Mouse (Mus musculus) heart, embryonic 14.5 days (tissue): Measurements from ENCODE around the gene Plekhd1. TPM values are rescaled to one million over a fixed set of nuclear protein-coding genes. Genes with fewer than 3 reads are reported as not detected.

Experiments used
- ATAC-seq: fragments of 200-750 bp; cut with Nextera tagmentation; 2 replicates; pipeline ENCODE4 v1.8.0; 2017; ENCODE audit warnings: low read depth, moderate TSS enrichment; ENCODE audit not compliant: insufficient number of reproducible peaks, insufficient read depth, low FRiP score
- H3K27ac ChIP-seq, 2 experiments: fragments of 200-500 bp in 1 of 2; fragments of 300-500 bp in 1 of 2; sonication (generic) in 1 of 2; replicated peaks in 1 of 2; 2 replicates each; pipeline ENCODE4 v1.5.1; 2012 to 2014; ENCODE audit warnings: low read depth in 2 of 2, low read length in 2 of 2, control low read depth in 1 of 2, mild to moderate bottlenecking in 1 of 2, mixed read lengths in 1 of 2; ENCODE audit not compliant: control insufficient read depth in 1 of 2, insufficient read depth in 1 of 2
- H3K27me3 ChIP-seq: fragments of 300-500 bp; sonication (generic); 2 replicates; pipeline ENCODE4 v1.6.1; 2014; ENCODE audit warnings: mild to moderate bottlenecking, low read length, control low read depth; ENCODE audit not compliant: control insufficient read depth, insufficient read depth
- H3K36me3 ChIP-seq: fragments of 300-500 bp; sonication (generic); 2 replicates; pipeline ENCODE4 v1.6.1; 2014; ENCODE audit warnings: mild to moderate bottlenecking, control low read depth, low read length, mixed read lengths; ENCODE audit not compliant: control insufficient read depth, insufficient read depth
- H3K4me1 ChIP-seq, 2 experiments: fragments of 200-500 bp in 1 of 2; fragments of 300-500 bp in 1 of 2; sonication (generic) in 1 of 2; 2 replicates each; pipeline ENCODE4 v1.6.1; 2012 to 2014; ENCODE audit warnings: low read length in 2 of 2, control low read depth in 1 of 2, mixed read lengths in 1 of 2; ENCODE audit not compliant: control insufficient read depth in 2 of 2, insufficient read depth in 2 of 2
- H3K4me2 ChIP-seq: fragments of 300-500 bp; sonication (generic); 2 replicates; pipeline ENCODE4 v1.6.1; 2014; ENCODE audit warnings: mild to moderate bottlenecking, low read length
- H3K4me3 ChIP-seq, 2 experiments: fragments of 200-500 bp in 1 of 2; fragments of 300-500 bp in 1 of 2; sonication (generic) in 1 of 2; 2 replicates each; pipeline ENCODE4 v1.5.1; 2012 to 2014; ENCODE audit warnings: low read length in 2 of 2, mild to moderate bottlenecking in 2 of 2, control low read depth in 1 of 2, low read depth in 1 of 2, moderate library complexity in 1 of 2; ENCODE audit not compliant: control insufficient read depth in 1 of 2, insufficient read depth in 1 of 2
- H3K9ac ChIP-seq: fragments of 300-500 bp; sonication (generic); 2 replicates; pipeline ENCODE4 v1.6.1; 2014; ENCODE audit warnings: mild to moderate bottlenecking, low read length
- H3K9me3 ChIP-seq: fragments of 300-500 bp; sonication (generic); 2 replicates; pipeline ENCODE4 v1.6.1; 2016; ENCODE audit warnings: low read length, control low read depth; ENCODE audit not compliant: control insufficient read depth
- WGBS: fragments of 180-500 bp; shearing (Covaris S2); extraction: QIAGEN DNeasy Blood & Tissue Kit; methylation state at CpG from one replicate; pipeline ENCODE4 v1.1.7; 2014; 5-methylcytosine and 5-hydroxymethylcytosine counted together
- polyA plus RNA-seq: library from polyadenylated mRNA; unstranded; fragments of >200 nt; fragmentation: Nextera tagmentation; extraction: Ambion mirVana; gene quantifications from 2 replicates; pipeline ENCODE4 v1.2.1, GENCODE M21; 2014

The Plekhd1 gene
- polyA plus RNA-seq, 1 experiment from 2014 or later = 0.53 TPM

DNA sequence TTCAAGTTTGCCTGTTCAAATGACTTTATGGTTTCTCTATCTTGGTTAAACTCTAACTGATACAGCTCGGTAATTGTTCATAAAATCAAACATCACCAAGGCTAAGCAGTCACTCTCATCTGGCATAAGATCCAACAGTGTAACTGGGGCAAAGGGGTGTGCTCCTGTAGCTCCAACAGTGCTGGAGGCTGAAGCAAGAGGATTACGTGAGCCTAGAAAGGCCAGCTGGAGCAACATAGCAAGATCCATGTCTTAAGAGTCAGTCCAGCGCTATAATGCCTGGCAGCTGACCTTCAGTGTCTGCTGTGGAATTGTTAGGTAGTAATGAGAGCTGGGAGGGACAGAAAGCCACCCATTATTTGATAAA, 37.7 kb upstream of the Plekhd1 start:
- H3K27ac ChIP-seq = no peak overlapping the region
- no peaks in the 10 kb centered on the region for H3K36me3 ChIP-seq
- H3K4me1 ChIP-seq = peaks cover 0 to 3% of the 10 kb centered on the region in 2 experiments; a peak in 1 of 4 replicates
- H3K4me3 ChIP-seq = no peak overlapping the region
- ATAC-seq = no peak
- WGBS = 87% methylated on average over 3 of the region's 3 CpGs
- H3K4me2 ChIP-seq = no peak overlapping the region
- no peaks in the 10 kb centered on the region for H3K27me3 ChIP-seq
- H3K9ac ChIP-seq = no peak overlapping the region
- H3K9me3 ChIP-seq = no peaks in the 10 kb centered on the region

DNA sequence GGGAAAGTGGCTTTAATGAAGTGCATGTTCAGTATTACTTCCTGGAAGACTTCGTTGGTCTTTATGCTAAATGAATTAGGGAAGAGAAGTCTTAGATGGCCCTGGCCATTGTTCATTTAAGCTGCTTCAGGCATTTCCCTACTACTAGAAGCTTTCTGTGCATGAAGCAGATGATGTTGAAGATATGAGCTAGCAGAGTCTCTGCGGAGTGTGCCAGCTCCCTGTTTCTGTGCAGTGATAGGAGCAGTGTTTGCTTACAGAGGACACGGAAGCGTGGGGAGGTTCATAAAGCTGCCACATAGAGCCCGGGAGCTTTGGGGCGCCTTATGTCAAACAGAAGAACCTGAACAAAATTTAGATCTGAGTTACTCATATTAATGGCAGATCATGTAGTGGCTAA, 33.7 kb upstream of the Plekhd1 start:
- 84% methylated on average over 6 of the region's 6 CpGs for WGBS
- Histone ChIP-seq H3K27ac (no peak overlapping the region), H3K4me1 (peaks cover 2 to 11% of the 10 kb centered on the region in 2 experiments; a peak in 2 of 4 replicates), H3K36me3 (peaks cover 14% of the 10 kb centered on the region), H3K9me3 (no peaks in the 10 kb centered on the region), H3K4me3 (no peak overlapping the region), H3K4me2 (no peak overlapping the region), H3K27me3 (no peaks in the 10 kb centered on the region), H3K9ac (no peak overlapping the region)
- ATAC-seq = no peak

DNA sequence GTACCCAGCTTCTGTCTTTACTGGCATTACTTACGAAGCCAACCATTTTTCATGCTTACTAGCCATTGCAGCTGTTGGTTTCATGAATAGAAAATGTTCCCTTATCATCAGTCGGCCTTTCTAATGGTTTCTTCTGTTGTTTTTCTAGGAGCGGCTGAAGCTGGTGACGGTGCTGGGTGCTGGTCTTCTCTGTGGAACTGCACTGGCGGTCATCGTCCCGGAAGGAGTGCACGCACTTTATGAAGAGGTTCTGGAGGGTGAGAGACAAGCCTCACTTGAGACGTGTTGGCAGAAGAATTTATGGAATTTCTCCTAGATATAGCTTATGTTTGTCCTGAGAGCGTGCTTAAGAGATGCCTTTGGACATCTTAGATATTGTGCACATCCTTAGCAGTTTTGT, 30.1 kb upstream of the Plekhd1 start:
- Histone ChIP-seq H3K9ac (no peak overlapping the region), H3K9me3 (no peaks in the 10 kb centered on the region), H3K27me3 (no peaks in the 10 kb centered on the region), H3K36me3 (peaks cover 37% of the 10 kb centered on the region), H3K4me3 (no peak overlapping the region), H3K4me1 (peaks cover 2 to 8% of the 10 kb centered on the region in 2 experiments; a peak in 1 of 4 replicates), H3K4me2 (no peak overlapping the region), H3K27ac (no peak overlapping the region)
- ATAC-seq = no peak
- WGBS = 56% methylated on average over 10 of the region's 10 CpGs

DNA sequence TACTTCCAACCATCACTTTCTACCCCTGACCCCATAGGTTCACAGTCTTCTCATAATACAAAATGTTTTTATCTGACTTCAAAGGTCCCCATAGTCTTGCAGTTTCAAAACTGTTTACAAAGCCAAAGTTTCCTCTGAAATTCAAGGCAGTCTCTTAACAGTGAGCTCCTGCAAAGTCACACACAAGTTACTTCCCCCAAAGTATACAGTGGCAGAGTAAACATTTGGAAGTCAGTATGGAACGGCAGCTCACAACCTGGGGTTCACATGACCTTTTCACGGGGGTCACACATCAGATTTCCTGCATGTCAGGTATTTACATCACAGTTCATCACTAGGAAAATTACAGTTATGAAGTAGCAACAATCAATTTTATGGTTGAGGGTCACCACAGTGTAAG, 28.5 kb upstream of the Plekhd1 start:
- Histone ChIP-seq H3K9me3 (no peaks in the 10 kb centered on the region), H3K4me3 (no peak overlapping the region), H3K4me1 (peaks cover 2 to 8% of the 10 kb centered on the region in 2 experiments; a peak in 1 of 4 replicates), H3K4me2 (no peak overlapping the region), H3K36me3 (peaks cover 51% of the 10 kb centered on the region), H3K9ac (no peak overlapping the region), H3K27ac (no peak overlapping the region), H3K27me3 (no peaks in the 10 kb centered on the region)
- 88% methylated on average over 2 of the region's 2 CpGs for WGBS
- no peak for ATAC-seq

DNA sequence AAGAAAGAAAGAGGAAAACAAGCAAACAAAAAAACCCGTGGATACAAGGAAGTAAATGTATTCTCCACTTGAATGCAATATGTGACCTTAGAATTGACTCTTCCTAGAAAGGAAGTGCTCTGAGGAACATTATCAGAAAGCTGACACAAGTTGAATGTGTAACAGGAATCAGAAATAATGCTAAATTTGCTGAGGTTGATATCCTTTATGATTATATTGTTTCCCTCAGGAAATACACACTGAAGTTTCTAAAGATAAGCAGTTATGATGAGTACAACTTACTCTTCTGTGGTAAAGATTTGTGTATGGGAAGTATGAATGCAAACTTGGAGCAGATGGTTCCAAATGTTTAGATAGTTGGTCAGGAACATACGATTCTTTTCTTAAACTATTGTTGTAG, 24.0 kb upstream of the Plekhd1 start:
- H3K9ac ChIP-seq = no peak overlapping the region
- H3K36me3 ChIP-seq = peaks cover 46% of the 10 kb centered on the region
- H3K4me3 ChIP-seq = no peak overlapping the region
- H3K4me1 ChIP-seq = no peaks in the 10 kb centered on the region
- no peak overlapping the region for H3K4me2 ChIP-seq
- H3K27me3 ChIP-seq = no peaks in the 10 kb centered on the region
- 72% methylated on average over 2 of the region's 2 CpGs for WGBS
- no peak overlapping the region for H3K27ac ChIP-seq
- no peak for ATAC-seq
- no peaks in the 10 kb centered on the region for H3K9me3 ChIP-seq

DNA sequence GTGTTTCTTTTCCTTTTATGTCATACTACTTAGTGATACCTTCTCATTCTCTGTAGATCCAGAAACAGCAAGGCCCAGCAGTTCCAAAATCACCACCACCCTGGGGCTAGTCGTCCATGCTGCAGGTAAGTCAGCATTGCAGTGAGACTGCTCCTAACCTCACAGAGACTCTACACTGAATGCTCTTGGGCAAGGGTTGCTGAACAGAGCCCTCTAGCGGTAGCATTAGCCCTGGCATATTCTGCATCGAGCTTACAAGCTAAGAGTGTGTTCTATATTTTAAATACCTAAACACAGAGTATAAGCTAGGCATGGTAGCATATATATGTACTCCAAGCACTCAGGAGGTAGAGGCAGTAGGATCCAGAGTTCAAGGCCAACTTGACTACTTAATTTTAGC, 19.2 kb upstream of the Plekhd1 start:
- H3K4me1 ChIP-seq = no peaks in the 10 kb centered on the region
- H3K9me3 ChIP-seq = no peaks in the 10 kb centered on the region
- no peak overlapping the region for H3K9ac ChIP-seq
- WGBS = 13% methylated on average over 3 of the region's 3 CpGs
- no peak overlapping the region for H3K27ac ChIP-seq
- H3K27me3 ChIP-seq = no peaks in the 10 kb centered on the region
- no peak for ATAC-seq
- no peak overlapping the region for H3K4me2 ChIP-seq
- no peak overlapping the region for H3K4me3 ChIP-seq
- H3K36me3 ChIP-seq = peaks cover 55% of the 10 kb centered on the region

DNA sequence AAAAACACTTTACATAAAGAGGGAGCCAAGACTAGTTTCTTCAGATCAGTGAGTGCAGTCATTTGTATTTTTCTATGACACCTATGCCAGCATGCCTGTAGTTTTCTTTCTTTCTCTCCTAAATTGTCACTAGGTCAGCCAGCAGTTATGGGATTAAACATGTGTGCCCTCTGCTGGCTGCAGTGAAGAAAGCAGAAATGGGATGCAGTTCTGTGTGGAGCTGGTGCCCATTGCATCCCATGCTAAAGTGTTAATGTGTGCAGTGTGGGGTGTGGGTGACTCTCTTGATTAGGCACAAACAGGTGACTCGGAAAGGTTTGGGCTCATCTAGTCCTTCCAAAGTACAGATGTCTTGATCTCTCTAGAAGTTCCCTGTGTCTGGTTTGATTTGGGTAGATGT, 11.1 kb upstream of the Plekhd1 start:
- Histone ChIP-seq H3K9ac (no peak overlapping the region), H3K9me3 (no peaks in the 10 kb centered on the region), H3K27ac (no peak overlapping the region), H3K36me3 (peaks cover 29% of the 10 kb centered on the region), H3K27me3 (no peaks in the 10 kb centered on the region), H3K4me2 (no peak overlapping the region), H3K4me1 (no peaks in the 10 kb centered on the region), H3K4me3 (no peak overlapping the region)
- no peak for ATAC-seq
- WGBS = 57% methylated on average over 1 of the region's 1 CpGs

DNA sequence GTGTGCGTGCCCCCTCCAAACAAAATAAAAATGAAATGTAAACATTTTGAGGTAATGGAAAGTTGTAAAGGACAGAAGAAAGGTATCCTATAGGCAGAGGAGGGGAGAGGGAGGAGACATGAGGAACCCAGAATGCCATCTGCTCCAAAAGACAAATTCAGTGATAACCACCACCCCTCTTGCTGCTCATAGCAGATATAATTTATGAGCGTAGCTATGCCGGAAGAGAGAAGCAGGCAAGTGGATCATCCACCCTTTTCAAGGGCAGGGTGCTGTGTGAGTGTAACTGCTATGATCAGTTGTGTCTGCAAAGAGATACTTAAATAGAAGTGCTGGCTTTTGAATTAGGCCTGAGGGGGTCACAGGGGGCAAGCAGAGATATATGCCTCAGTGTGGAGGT, 8.8 kb upstream of the Plekhd1 start:
- H3K4me3 ChIP-seq = no peak overlapping the region
- ATAC-seq = no peak
- no peak overlapping the region for H3K9ac ChIP-seq
- peaks cover 6% of the 10 kb centered on the region in 2 experiments; a peak in 1 of 4 replicates for H3K4me1 ChIP-seq
- H3K9me3 ChIP-seq = no peaks in the 10 kb centered on the region
- no peaks in the 10 kb centered on the region for H3K27me3 ChIP-seq
- H3K4me2 ChIP-seq = no peak overlapping the region
- WGBS = 91% methylated on average over 3 of the region's 3 CpGs
- H3K36me3 ChIP-seq = peaks cover 12% of the 10 kb centered on the region; the same call in 1 of the 2 replicates
- H3K27ac ChIP-seq = no peak overlapping the region
